Mouse (Mus musculus) hindbrain, embryonic 11.5 days (tissue): Measurements from ENCODE around the gene Tmem8b. TPM values are rescaled to one million over a fixed set of nuclear protein-coding genes. Genes with fewer than 3 reads are reported as not detected.

Experiments used
- ATAC-seq: fragments of 200-750 bp; cut with Nextera tagmentation; 2 replicates; pipeline ENCODE4 v1.8.0; 2017; ENCODE audit warnings: mild to moderate bottlenecking, moderate TSS enrichment, moderate library complexity; ENCODE audit not compliant: low FRiP score
- DNase-seq: peaks from one replicate; pipeline ENCODE4 v3.0.0-alpha.2; 2015; ENCODE audit warnings: low spot score
- H3K27ac ChIP-seq: fragments of 300-500 bp; sonication (generic); 2 replicates; pipeline ENCODE4 v1.5.1; 2014; ENCODE audit warnings: mild to moderate bottlenecking, low read depth, low read length
- H3K27me3 ChIP-seq: fragments of 300-500 bp; sonication (generic); 2 replicates; pipeline ENCODE4 v1.6.1; 2014; ENCODE audit warnings: mild to moderate bottlenecking, low read length, moderate library complexity, mixed read lengths; ENCODE audit not compliant: control insufficient read depth, insufficient read depth
- H3K36me3 ChIP-seq: fragments of 300-500 bp; sonication (generic); 2 replicates; pipeline ENCODE4 v1.6.1; 2014; ENCODE audit warnings: mild to moderate bottlenecking, low read length, moderate library complexity, mixed read lengths; ENCODE audit not compliant: control insufficient read depth, insufficient read depth
- H3K4me1 ChIP-seq: fragments of 300-500 bp; sonication (generic); replicated peaks from 2 replicates; pipeline ENCODE4 v1.6.1; 2014; ENCODE audit warnings: low read length, mixed read lengths; ENCODE audit not compliant: control insufficient read depth, insufficient read depth
- H3K4me2 ChIP-seq: fragments of 300-500 bp; sonication (generic); replicated peaks from 2 replicates; pipeline ENCODE4 v1.6.1; 2014; ENCODE audit warnings: mild to moderate bottlenecking, low read depth, low read length
- H3K4me3 ChIP-seq: fragments of 300-500 bp; sonication (generic); 2 replicates; pipeline ENCODE4 v1.5.1; 2014; ENCODE audit warnings: low read depth, low read length
- H3K9ac ChIP-seq: fragments of 300-500 bp; sonication (generic); 2 replicates; pipeline ENCODE4 v1.6.1; 2014; ENCODE audit warnings: low read depth, low read length
- H3K9me3 ChIP-seq: fragments of 300-500 bp; sonication (generic); 2 replicates; pipeline ENCODE4 v1.6.1; 2016; ENCODE audit warnings: low read length; ENCODE audit not compliant: control insufficient read depth
- WGBS: fragments of 180-500 bp; shearing (Covaris S2); extraction: QIAGEN DNeasy Blood & Tissue Kit; methylation state at CpG from one replicate; pipeline ENCODE4 v1.1.7; 2014; 5-methylcytosine and 5-hydroxymethylcytosine counted together
- polyA plus RNA-seq: library from polyadenylated mRNA; unstranded; fragments of >200 nt; fragmentation: Nextera tagmentation; extraction: Ambion mirVana; gene quantifications from 2 replicates; pipeline ENCODE4 v1.2.1, GENCODE M21; 2014

Gene Tmem8b
- polyA plus RNA-seq, 1 experiment from 2014 or later, result 7.2 TPM

- H3K4me1 ChIP-seq, result no peaks in the 10 kb centered on the region
- ATAC-seq, result no peak
These were observed 53.4 kb downstream of the Tmem8b start for GRCm38 (mm10) chr4:43722191-43722590.

GRCm38 (mm10) chr4:43724764-43725163, 56.0 kb downstream of the Tmem8b start:
- Histone ChIP-seq H3K27me3 (no peaks in the 10 kb centered on the region), H3K9me3 (no peaks in the 10 kb centered on the region), H3K4me1 (no peaks in the 10 kb centered on the region), H3K4me3 (no peak overlapping the region), H3K36me3 (no peaks in the 10 kb centered on the region), H3K9ac (no peak overlapping the region), H3K27ac (no peak overlapping the region), H3K4me2 (no peak overlapping the region)
- ATAC-seq (no peak), DNase-seq (peak; percentile 67)
- WGBS, result 37% methylated on average over 1 of the region's 1 CpGs

More at GRCm38 (mm10) chr4:43722191-43722590, 53.4 kb downstream of the Tmem8b start:
- no peaks in the 10 kb centered on the region for H3K9me3 ChIP-seq
- 95% methylated on average over 4 of the region's 4 CpGs for WGBS
- H3K36me3 ChIP-seq, result no peaks in the 10 kb centered on the region
- H3K9ac ChIP-seq, result no peak overlapping the region
- H3K4me2 ChIP-seq, result no peak overlapping the region
- H3K4me3 ChIP-seq, result no peak overlapping the region
- no peak overlapping the region for H3K27ac ChIP-seq
- no peaks in the 10 kb centered on the region for H3K27me3 ChIP-seq
- DNase-seq, result no peak

GRCm38 (mm10) chr4:43726228-43726993, 57.6 kb downstream of the Tmem8b start:
- no peak for ATAC-seq
- Histone ChIP-seq H3K4me2 (no peak overlapping the region), H3K27me3 (no peaks in the 10 kb centered on the region), H3K9me3 (no peaks in the 10 kb centered on the region), H3K9ac (no peak overlapping the region), H3K36me3 (no peaks in the 10 kb centered on the region), H3K4me3 (no peak overlapping the region), H3K27ac (no peak overlapping the region), H3K4me1 (no peaks in the 10 kb centered on the region)
- DNase-seq, result no peak
- WGBS, result 79% methylated on average over 12 of the region's 12 CpGs

GRCm38 (mm10) chr4:43726995-43727394, 58.2 kb downstream of the Tmem8b start, which contains the start of gene Hrct1:
Hrct1 (plus strand) TSS chr4:43727188.
- Histone ChIP-seq H3K27ac (no peak within 1 kb of the TSS), H3K9ac (no peak within 1 kb of the TSS), H3K4me3 (no peak within 1 kb of the TSS), H3K27me3 (no peaks in the 10 kb centered on the region), H3K9me3 (no peaks in the 10 kb centered on the region), H3K4me2 (no peak within 1 kb of the TSS), H3K4me1 (no peaks in the 10 kb centered on the region), H3K36me3 (no peaks in the 10 kb centered on the region)
- WGBS, result 57% methylated on average over 3 of the region's 3 CpGs
- no peak for ATAC-seq
- no peak for DNase-seq

GRCm38 (mm10) chr4:43727718-43728575, 59.2 kb downstream of the Tmem8b start:
- no peaks in the 10 kb centered on the region for H3K36me3 ChIP-seq
- H3K9me3 ChIP-seq, result no peaks in the 10 kb centered on the region
- no peaks in the 10 kb centered on the region for H3K27me3 ChIP-seq
- no peak overlapping the region for H3K9ac ChIP-seq
- H3K4me1 ChIP-seq, result no peaks in the 10 kb centered on the region
- 77% methylated on average over 7 of the region's 7 CpGs for WGBS
- H3K4me3 ChIP-seq, result no peak overlapping the region
- ATAC-seq, result no peak
- no peak overlapping the region for H3K4me2 ChIP-seq
- no peak for DNase-seq
- no peak overlapping the region for H3K27ac ChIP-seq

- Histone ChIP-seq H3K27me3 (no peaks in the 10 kb centered on the region), H3K9me3 (no peaks in the 10 kb centered on the region), H3K9ac (no peak overlapping the region), H3K4me1 (no peaks in the 10 kb centered on the region), H3K36me3 (no peaks in the 10 kb centered on the region), H3K27ac (no peak overlapping the region), H3K4me2 (no peak overlapping the region), H3K4me3 (no peak overlapping the region)
- DNase-seq (no peak), ATAC-seq (no peak)
- 61% methylated on average over 5 of the region's 5 CpGs for WGBS
These were observed 59.8 kb downstream of the Tmem8b start for GRCm38 (mm10) chr4:43728576-43728954.

- ATAC-seq (no peak), DNase-seq (no peak)
- 89% methylated on average over 3 of the region's 3 CpGs for WGBS
- H3K9me3 ChIP-seq, result no peaks in the 10 kb centered on the region
- no peak overlapping the region for H3K9ac ChIP-seq
- H3K4me3 ChIP-seq, result no peak overlapping the region
- H3K27ac ChIP-seq, result no peak overlapping the region
- no peak overlapping the region for H3K4me2 ChIP-seq
- no peaks in the 10 kb centered on the region for H3K4me1 ChIP-seq
- H3K27me3 ChIP-seq, result no peaks in the 10 kb centered on the region
- no peaks in the 10 kb centered on the region for H3K36me3 ChIP-seq
These were observed 60.4 kb downstream of the Tmem8b start for GRCm38 (mm10) chr4:43729126-43729525.

GRCm38 (mm10) chr4:43729794-43730550, 61.2 kb downstream of the Tmem8b start, which contains the start of gene Spaar:
Spaar (plus strand) TSS chr4:43730034.
- WGBS, result 67% methylated on average over 14 of the region's 14 CpGs

More at GRCm38 (mm10) chr4:43729794-43730550, 61.2 kb downstream of the Tmem8b start, which contains the start of gene Spaar:
- Histone ChIP-seq H3K27me3 (no peaks in the 10 kb centered on the region), H3K27ac (no peak within 1 kb of the TSS), H3K4me2 (no peak within 1 kb of the TSS), H3K9me3 (no peaks in the 10 kb centered on the region), H3K9ac (no peak within 1 kb of the TSS), H3K4me3 (no peak within 1 kb of the TSS), H3K4me1 (no peaks in the 10 kb centered on the region), H3K36me3 (no peaks in the 10 kb centered on the region)
- DNase-seq, result no peak
- no peak for ATAC-seq
